Mouse (Mus musculus) stomach, postnatal 0 days (tissue): ENCODE results near the gene Gm43302.
"Not testable (repeated sequence)": the region's sequence is repeated elsewhere in the genome, so short reads cannot be mapped to it uniquely, and the experiment has no call there.

Experiments used
- CTCF ChIP-seq: IDR thresholded peaks from 2 replicates; pipeline ENCODE4 v1.5.1; 2016; ENCODE audit warnings: antibody characterized with exemption, low read depth, mild to moderate bottlenecking, moderate library complexity
- EP300 ChIP-seq: optimal IDR thresholded peaks from 2 replicates; pipeline ENCODE3; 2016; ENCODE audit warnings: antibody characterized with exemption

GRCm38 (mm10) chr5:105196308-105196707 lies 97.2 kb downstream of the Gm43302 start:
- TF ChIP-seq CTCF, EP300: not testable (repeated sequence)
